Mouse (Mus musculus): ENCODE data around the gene Cox7b2. TPM values are rescaled to one million over a fixed set of nuclear protein-coding genes. Genes with fewer than 3 reads are reported as not detected.
"Not testable (repeated sequence)": the region's sequence is repeated elsewhere in the genome, so short reads cannot be mapped to it uniquely, and the experiment has no call there.

Cox7b2 gene
- polyA plus RNA-seq (2015; fragmentation: Nextera tagmentation; extraction: Ambion mirVana), result not detected in 2 replicates

DNA sequence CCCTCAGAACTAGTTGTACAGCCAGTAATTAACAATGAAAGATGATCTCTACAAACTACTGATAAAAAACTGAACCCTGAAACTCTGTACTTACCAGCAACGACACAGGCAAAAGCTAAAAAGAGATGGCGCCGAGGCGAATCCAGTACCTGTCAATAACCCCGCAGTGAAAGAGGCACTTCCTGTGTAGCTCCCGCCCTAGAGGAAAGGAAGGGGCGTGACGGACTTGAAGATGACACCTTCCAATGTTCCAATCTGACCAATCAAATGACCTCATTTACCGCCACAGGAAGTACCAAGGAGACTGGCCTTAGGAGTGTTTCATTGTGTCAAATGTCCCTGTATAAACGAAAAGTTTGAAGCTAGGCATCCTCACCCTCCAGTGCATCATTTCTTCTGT lies at the start of gene Cox7b2:
Gene Cox7b2 (minus strand): TSS at position 127 of the 400 bp plus-strand sequence.
- Histone ChIP-seq H3K27me3 (no peaks in the 10 kb centered on the region), H3K4me3 (replicated peaks) (no peak within 1 kb of the TSS), H3K27ac (no peak within 1 kb of the TSS), H3K9ac (no peak within 1 kb of the TSS), H3K36me3 (no peaks in the 10 kb centered on the region), H3K4me2 (no peak within 1 kb of the TSS), H3K4me1 (replicated peaks) (no peaks in the 10 kb centered on the region), H3K9me3 (replicated peaks) (no peaks in the 10 kb centered on the region)
- ATAC-seq (ENCODE audit: low read depth) (no peak), DNase-seq (no peak)
- WGBS (ENCODE audit: insufficient replicate concordance), result 75% methylated on average over 10 of the region's 10 CpGs

DNA sequence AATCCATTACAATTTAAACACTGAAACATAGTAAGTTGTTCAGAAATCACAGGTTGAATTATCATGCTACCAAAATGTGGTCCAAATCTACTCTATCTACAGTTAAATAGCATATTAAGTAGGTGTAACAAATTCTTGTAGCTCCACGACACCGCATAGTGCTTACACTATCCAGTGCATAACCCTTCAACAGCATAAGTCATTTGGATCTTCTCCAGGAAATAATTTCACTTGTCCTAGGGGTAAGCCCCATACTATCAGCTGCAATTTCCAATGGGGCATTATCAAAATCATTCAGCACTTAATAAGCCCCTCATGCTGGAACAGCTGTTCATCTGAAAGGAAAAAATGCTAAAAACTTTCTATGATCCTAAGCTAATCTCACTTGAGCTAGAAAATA lies 47.3 kb upstream of the Cox7b2 start:
- Histone ChIP-seq H3K36me3 (no peaks in the 10 kb centered on the region), H3K27me3 (no peaks in the 10 kb centered on the region), H3K9me3 (replicated peaks) (no peaks in the 10 kb centered on the region), H3K4me3 (replicated peaks) (no peak overlapping the region), H3K4me1 (replicated peaks) (no peaks in the 10 kb centered on the region), H3K9ac (no peak overlapping the region), H3K27ac (no peak overlapping the region), H3K4me2 (no peak overlapping the region)
- 73% methylated on average over 2 of the region's 2 CpGs for WGBS (ENCODE audit: insufficient replicate concordance)
- ATAC-seq (ENCODE audit: low read depth) (no peak), DNase-seq (no peak)

DNA sequence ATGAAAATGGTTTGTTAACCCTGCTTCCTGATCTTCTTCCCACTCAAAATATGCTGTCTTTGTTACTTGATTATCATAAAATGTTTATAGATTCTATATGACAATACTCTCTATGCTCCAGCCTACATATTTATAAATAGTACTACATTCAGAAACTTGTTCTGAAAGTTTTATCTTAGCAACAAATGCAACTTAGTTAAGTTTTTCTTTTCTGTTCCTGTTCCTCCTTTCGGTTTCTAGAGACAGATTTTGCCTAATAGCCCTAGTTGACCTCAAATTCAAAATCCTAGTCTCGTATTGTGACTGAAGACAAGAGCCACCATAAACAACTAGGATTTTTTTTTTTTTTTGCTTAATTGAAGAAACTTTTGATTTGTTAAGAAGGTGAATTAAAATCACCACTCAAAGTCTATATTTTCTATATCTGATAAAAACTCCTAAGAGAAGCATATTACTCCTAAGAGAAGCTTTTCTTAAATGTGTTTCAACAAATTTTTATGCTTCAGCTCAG lies 45.8 kb upstream of the Cox7b2 start:
- no peak overlapping the region for H3K4me3 ChIP-seq (replicated peaks)
- H3K27me3 ChIP-seq, result no peaks in the 10 kb centered on the region
- no peak for DNase-seq
- WGBS (ENCODE audit: insufficient replicate concordance), result 49% methylated on average over 2 of the region's 2 CpGs
- H3K4me2 ChIP-seq, result no peak overlapping the region
- H3K36me3 ChIP-seq, result no peaks in the 10 kb centered on the region
- ATAC-seq (ENCODE audit: low read depth), result no peak
- H3K9me3 ChIP-seq (replicated peaks), result no peaks in the 10 kb centered on the region
- no peaks in the 10 kb centered on the region for H3K4me1 ChIP-seq (replicated peaks)
- no peak overlapping the region for H3K27ac ChIP-seq
- H3K9ac ChIP-seq, result no peak overlapping the region

DNA sequence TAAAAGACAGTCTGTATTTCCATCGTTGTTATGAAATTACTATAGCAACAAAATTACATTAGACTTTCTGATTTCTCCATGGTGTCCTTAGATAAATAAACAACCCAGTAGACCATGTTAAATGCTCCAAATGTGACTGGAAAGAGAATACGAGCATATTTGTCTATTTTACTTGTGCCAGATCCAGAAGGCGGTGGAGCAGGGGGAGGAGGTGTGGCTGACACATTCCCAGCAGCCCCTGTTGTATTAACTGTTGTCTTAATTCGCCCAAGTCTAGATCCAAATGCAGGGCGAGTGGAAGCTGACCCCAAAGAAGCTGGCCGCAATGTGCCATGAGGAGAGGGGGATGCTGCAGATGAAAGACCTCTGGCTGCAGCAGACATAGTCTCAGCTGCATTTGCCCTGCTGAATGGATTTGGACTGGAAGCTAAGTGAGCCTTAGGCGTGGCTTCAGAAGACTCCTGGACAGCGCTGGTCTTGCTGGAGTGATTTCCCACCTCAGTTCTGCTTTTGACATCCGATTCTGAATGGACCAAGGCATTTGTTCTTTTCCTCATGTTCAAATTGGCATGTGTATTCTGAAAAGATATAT lies 23.7 kb upstream of the Cox7b2 start:
- Histone ChIP-seq H3K27ac (no peak overlapping the region), H3K9ac (no peak overlapping the region), H3K4me2 (no peak overlapping the region), H3K27me3 (no peaks in the 10 kb centered on the region), H3K4me1 (replicated peaks) (no peaks in the 10 kb centered on the region), H3K9me3 (replicated peaks) (no peaks in the 10 kb centered on the region; the same call in 1 of the 2 replicates), H3K4me3 (replicated peaks) (no peak overlapping the region), H3K36me3 (no peaks in the 10 kb centered on the region)
- DNase-seq (no peak), ATAC-seq (ENCODE audit: low read depth) (no peak)
- WGBS (ENCODE audit: insufficient replicate concordance), result 66% methylated on average over 9 of the region's 9 CpGs

DNA sequence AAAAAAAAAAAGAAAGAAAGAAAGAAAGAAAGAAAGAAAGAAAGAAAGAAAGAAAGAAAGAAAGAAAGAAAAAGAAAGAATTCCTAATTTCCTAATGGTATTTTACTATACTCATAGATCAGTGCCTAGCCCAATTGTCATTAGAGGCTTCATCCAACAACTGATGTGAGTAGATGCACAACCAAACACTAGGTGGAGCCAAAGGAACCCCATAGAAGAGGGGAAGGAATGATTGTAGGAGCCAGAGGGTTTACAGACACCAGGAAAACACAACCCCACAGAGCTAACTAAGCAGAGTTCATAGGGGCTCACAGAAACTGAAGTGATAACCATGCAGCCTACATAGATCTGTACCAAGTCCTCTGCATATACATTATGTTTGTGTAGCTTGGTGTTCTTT lies 2.5 kb downstream of the Cox7b2 start:
- no peaks in the 10 kb centered on the region for H3K36me3 ChIP-seq
- H3K4me1 ChIP-seq (replicated peaks), result no peaks in the 10 kb centered on the region
- no peaks in the 10 kb centered on the region for H3K27me3 ChIP-seq
- ATAC-seq (ENCODE audit: low read depth), result no peak
- no peak for DNase-seq
- H3K27ac ChIP-seq, result no peak overlapping the region
- H3K9ac ChIP-seq, result no peak overlapping the region
- H3K4me3 ChIP-seq (replicated peaks), result no peak overlapping the region
- no peaks in the 10 kb centered on the region for H3K9me3 ChIP-seq (replicated peaks)
- no peak overlapping the region for H3K4me2 ChIP-seq

DNA sequence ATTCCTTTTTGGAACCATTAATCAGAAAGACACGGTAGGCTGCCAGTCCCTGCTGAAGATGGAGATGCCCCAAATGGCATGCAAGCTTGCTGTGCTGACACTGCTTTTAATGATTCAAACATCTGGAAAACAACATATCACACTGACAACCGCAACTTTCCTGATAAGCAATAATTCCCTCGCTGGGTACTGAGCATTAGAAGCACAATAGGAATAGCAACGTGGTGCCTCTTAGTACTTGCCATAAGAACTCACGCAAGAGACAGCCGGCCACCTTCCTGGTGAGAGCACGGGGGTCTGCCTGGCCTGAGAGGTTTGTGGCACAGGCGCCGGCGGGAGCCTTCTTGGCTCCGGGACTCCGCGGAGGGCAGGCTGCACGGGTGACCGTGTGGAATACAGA lies 22.5 kb downstream of the Cox7b2 start:
- not testable (repeated sequence) for H3K4me1 ChIP-seq (replicated peaks); DNase-seq; ATAC-seq (ENCODE audit: low read depth); H3K4me3 ChIP-seq (replicated peaks); H3K36me3 ChIP-seq; H3K9ac ChIP-seq; H3K9me3 ChIP-seq (replicated peaks); H3K27me3 ChIP-seq; H3K4me2 ChIP-seq; H3K27ac ChIP-seq
- 64% methylated on average over 10 of the region's 15 CpGs for WGBS (ENCODE audit: insufficient replicate concordance)

DNA sequence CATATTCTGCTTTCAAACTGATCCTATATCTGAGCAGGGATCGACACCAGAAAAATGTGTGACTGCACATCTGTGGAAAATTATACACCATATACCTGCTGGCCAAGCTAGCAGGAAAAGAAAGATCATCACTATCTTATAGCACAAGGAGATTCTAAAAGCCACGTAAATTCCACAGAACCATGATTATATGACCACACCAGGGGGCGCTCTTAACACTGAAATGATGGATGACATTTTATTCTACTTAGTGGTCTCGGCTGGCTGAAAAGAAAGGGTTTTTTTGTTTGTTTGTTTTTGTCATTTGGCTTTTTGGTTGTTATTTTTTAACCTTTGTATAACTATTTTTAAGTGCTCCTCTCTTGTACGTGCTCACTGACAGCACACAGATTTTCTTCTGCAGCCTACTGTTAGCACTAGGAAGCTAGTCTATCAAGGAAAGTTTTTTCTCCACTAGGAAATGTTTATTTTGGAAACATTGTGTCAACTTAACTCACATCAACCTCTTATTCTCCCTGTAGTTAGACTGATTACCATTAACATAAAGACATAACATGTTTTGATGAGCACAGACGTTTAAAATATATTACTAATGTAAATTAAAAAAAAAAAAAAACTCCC lies 45.8 kb downstream of the Cox7b2 start:
- no peak for ATAC-seq (ENCODE audit: low read depth)
- Histone ChIP-seq H3K4me2 (no peak overlapping the region), H3K4me1 (replicated peaks) (no peaks in the 10 kb centered on the region), H3K4me3 (replicated peaks) (no peak overlapping the region), H3K27ac (no peak overlapping the region), H3K36me3 (no peaks in the 10 kb centered on the region), H3K9me3 (replicated peaks) (no peaks in the 10 kb centered on the region), H3K9ac (no peak overlapping the region), H3K27me3 (no peaks in the 10 kb centered on the region)
- 16% methylated on average over 6 of the region's 6 CpGs for WGBS (ENCODE audit: insufficient replicate concordance)
- DNase-seq, result no peak

DNA sequence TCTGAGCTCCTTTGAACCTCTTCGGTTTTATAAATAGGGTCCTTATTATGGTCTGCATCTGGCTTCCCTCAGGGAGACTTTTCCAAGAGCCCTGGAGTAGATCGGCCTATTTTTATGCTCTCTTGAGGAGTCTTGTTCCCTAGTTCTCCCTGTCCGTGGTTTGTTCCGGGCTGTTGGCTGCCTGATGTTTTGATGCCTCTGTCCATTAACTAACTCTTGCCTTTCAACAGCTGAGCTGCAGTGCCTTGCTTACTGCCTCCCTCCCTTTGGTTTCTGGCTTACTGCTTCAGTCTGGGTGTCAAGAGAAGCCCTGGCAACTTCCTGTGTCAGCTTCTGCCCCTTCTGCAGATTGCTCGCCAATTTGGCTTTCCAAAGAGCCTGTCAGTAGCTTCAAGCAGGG lies 52.4 kb downstream of the Cox7b2 start:
- no peak overlapping the region for H3K4me3 ChIP-seq (replicated peaks)
- no peak overlapping the region for H3K27ac ChIP-seq
- no peak overlapping the region for H3K9ac ChIP-seq
- no peak for DNase-seq
- ATAC-seq (ENCODE audit: low read depth), result no peak
- H3K4me2 ChIP-seq, result no peak overlapping the region
- 58% methylated on average over 5 of the region's 5 CpGs for WGBS (ENCODE audit: insufficient replicate concordance)
- no peaks in the 10 kb centered on the region for H3K27me3 ChIP-seq
- no peaks in the 10 kb centered on the region for H3K9me3 ChIP-seq (replicated peaks)
- no peaks in the 10 kb centered on the region for H3K36me3 ChIP-seq
- no peaks in the 10 kb centered on the region for H3K4me1 ChIP-seq (replicated peaks)

DNA sequence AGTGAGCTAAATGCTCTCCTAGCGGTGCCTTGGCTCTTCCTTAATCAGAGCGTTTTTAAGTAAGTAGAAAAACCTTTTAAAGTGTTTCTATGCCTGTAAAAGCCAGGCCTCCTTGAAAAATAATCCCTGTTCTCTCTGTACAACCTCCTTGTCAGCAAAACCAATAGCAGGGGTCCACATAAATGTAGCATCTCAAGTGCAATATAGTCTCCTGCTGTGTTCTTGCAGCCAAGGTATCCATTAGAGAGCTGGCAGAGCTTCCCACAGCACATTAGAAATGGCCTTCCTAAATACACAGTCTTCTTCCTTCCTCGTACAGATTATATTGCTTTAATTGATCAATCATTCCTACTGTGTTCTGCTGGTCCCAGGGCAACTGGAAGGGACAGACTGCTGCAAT lies 91.0 kb downstream of the Cox7b2 start:
- WGBS (ENCODE audit: insufficient replicate concordance), result 39% methylated on average over 3 of the region's 3 CpGs
- Histone ChIP-seq H3K4me2 (no peak overlapping the region), H3K36me3 (no peaks in the 10 kb centered on the region), H3K9ac (no peak overlapping the region), H3K27me3 (no peaks in the 10 kb centered on the region), H3K4me3 (replicated peaks) (no peak overlapping the region), H3K4me1 (replicated peaks) (no peaks in the 10 kb centered on the region), H3K27ac (no peak overlapping the region), H3K9me3 (replicated peaks) (no peaks in the 10 kb centered on the region)
- DNase-seq (no peak), ATAC-seq (ENCODE audit: low read depth) (no peak)

DNA sequence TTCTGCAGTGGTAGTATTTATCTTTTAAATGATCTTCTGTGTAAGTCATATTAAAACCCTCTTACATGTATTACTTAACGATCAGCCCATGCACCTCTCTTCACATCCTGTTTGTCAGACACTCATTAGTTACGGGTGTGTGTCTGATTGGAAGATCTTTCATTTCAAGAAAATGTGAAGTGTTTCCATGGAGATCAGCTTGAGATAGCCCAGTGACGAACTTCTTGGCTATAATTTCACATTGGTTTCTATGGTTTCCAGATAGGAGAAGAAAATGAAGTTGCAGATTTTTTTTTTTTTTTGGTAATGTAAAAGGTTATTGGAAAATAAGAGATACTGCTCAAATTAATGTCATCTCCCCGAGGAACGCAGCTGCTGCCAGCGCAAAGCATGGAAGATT lies 107.8 kb downstream of the Cox7b2 start:
- no peaks in the 10 kb centered on the region for H3K27me3 ChIP-seq
- H3K9ac ChIP-seq, result no peak overlapping the region
- no peaks in the 10 kb centered on the region for H3K4me1 ChIP-seq (replicated peaks)
- DNase-seq, result no peak
- H3K9me3 ChIP-seq (replicated peaks), result no peaks in the 10 kb centered on the region
- no peak for ATAC-seq (ENCODE audit: low read depth)
- H3K27ac ChIP-seq, result no peak overlapping the region
- no peak overlapping the region for H3K4me3 ChIP-seq (replicated peaks)
- no peak overlapping the region for H3K4me2 ChIP-seq
- WGBS (ENCODE audit: insufficient replicate concordance), result 65% methylated on average over 6 of the region's 6 CpGs
- no peaks in the 10 kb centered on the region for H3K36me3 ChIP-seq
